9 mouse cellular contexts compared by ENCODE assay signal in the genomic region with DNA sequence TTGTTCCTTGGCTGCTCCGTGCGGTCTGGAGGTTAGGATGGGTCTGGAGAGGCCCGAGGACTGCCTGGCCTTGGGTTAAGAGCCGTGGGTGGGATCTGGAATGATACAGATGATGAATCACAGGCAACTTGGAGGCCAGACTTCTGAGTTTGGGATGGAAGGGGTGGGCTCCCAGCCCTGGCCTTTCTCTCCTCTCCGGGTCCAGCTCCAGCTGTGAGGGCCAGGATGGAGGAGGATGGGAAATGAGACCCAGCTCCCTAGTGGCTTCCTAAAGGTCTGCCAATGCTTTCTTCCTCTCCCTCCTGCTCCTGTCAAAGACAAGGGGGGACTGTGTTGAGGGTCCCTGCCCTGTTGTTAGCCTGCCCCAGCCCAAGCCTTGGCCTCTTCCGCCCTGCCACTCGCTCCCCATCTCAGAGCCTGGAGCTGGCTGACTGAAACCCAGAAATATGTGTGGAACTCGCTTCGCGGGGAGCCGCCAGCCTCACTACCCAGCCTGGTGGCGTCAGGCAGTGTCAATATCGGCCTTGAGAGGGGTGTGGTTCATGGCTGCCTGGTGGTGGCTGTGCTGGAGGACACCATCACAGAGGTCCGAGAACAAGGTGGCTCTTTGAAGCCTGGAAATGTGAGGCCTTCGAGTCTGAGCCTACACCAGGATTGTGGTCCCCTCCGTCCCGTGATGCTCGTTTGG. TPM values are rescaled to one million over a fixed set of nuclear protein-coding genes. Genes with fewer than 3 reads are reported as not detected.
DNase-seq lines count a peak whose midpoint lies in the region; ATAC-seq and TF ChIP-seq lines count a peak whose summit lies in the region.
"Had no signal": no experiment of that assay in that cellular context is flagged by ENCODE, and none has a peak within 500 bp of the region (broad histone marks: within the 10 kb centered on the region; RNA-seq: fewer than 3 reads in every experiment).

No protein-coding gene starts in this region.

- H3K4me3 ChIP-seq in forebrain, embryonic 10.5 days = no peak overlapping the region
- no peak overlapping the region for H3K4me3 ChIP-seq in forebrain, embryonic 16.5 days (replicated peaks; ENCODE audit: low read length)
- peak overlapping the region; percentile 41 for H3K4me3 ChIP-seq in E14TG2a.4 (replicated peaks; ENCODE audit: low read length)
- H3K4me3 ChIP-seq in limb, embryonic 14.5 days (replicated peaks; ENCODE audit: low read length) = no peak overlapping the region; the same call in 1 of the 2 replicates
- H3K4me3 ChIP-seq: megakaryocyte, embryonic 14.5 days had no signal

- no peaks in the 10 kb centered on the region for H3K9me3 ChIP-seq in forebrain, embryonic 10.5 days
- no peaks in the 10 kb centered on the region for H3K9me3 ChIP-seq in forebrain, embryonic 16.5 days (ENCODE audit: control insufficient read depth, low read length)
- no peaks in the 10 kb centered on the region for H3K9me3 ChIP-seq in E14TG2a.4 (ENCODE audit: low read length)
- H3K9me3 ChIP-seq in limb, embryonic 14.5 days (ENCODE audit: control insufficient read depth, low read length) = no peaks in the 10 kb centered on the region
- H3K9me3 ChIP-seq: megakaryocyte, embryonic 14.5 days had no signal

- intact Hi-C loops in gastrocnemius, postnatal 36 days (cut with DNase I) = no loop called here

- peaks cover 5% of the 10 kb centered on the region; the same call in 1 of the 2 replicates for H3K36me3 ChIP-seq in forebrain, embryonic 10.5 days (replicated peaks)
- no peaks in the 10 kb centered on the region for H3K36me3 ChIP-seq in forebrain, embryonic 16.5 days (ENCODE audit: control insufficient read depth, insufficient read depth)
- H3K36me3 ChIP-seq in E14TG2a.4 (ENCODE audit: insufficient read depth, low read length) = peaks cover 34% of the 10 kb centered on the region
- H3K36me3 ChIP-seq in limb, embryonic 14.5 days (ENCODE audit: control insufficient read depth, insufficient read depth, low read length) = no peaks in the 10 kb centered on the region; the same call in 1 of the 2 replicates

- peaks cover 8% of the 10 kb centered on the region for H3K27me3 ChIP-seq in forebrain, embryonic 10.5 days (ENCODE audit: poor library complexity, severe bottlenecking)
- no peaks in the 10 kb centered on the region for H3K27me3 ChIP-seq in forebrain, embryonic 16.5 days (replicated peaks; ENCODE audit: control insufficient read depth, insufficient read depth, low read length)
- no peaks in the 10 kb centered on the region for H3K27me3 ChIP-seq in E14TG2a.4 (ENCODE audit: insufficient read depth, low read length)
- no peaks in the 10 kb centered on the region for H3K27me3 ChIP-seq in limb, embryonic 14.5 days (ENCODE audit: control insufficient read depth, insufficient read depth, low read length)

- DNase-seq in forebrain, embryonic 10.5 days (ENCODE audit: extremely low spot score, low spot score) = no peak
- peak; percentile 48 to 50 for DNase-seq in gastrocnemius, postnatal 36 days
- DNase-seq in limb, embryonic 14.5 days (ENCODE audit: low spot score) = no peak
- no peak for DNase-seq in right cerebral cortex, adult 18-20 months
- no peak for DNase-seq in embryo, embryonic 10.5 days (ENCODE audit: low spot score)
- DNase-seq in right cerebral cortex, adult 2 months (ENCODE audit: low spot score in 2 of 2) = no peak

- H3K9ac ChIP-seq in forebrain, embryonic 16.5 days (replicated peaks; ENCODE audit: low read depth, low read length) = no peak overlapping the region
- H3K9ac ChIP-seq in limb, embryonic 14.5 days (ENCODE audit: low read depth, low read length, severe bottlenecking) = peak overlapping the region; percentile 31; the same call in 1 of the 2 replicates

- TF ChIP-seq POLR2A in limb, embryonic 14.5 days (IDR thresholded peaks at IDR 0.05; ENCODE audit: borderline replicate concordance, extremely low read depth, insufficient read depth, insufficient read length) = no peak

- peaks cover 90% of the 10 kb centered on the region for H3K4me1 ChIP-seq in forebrain, embryonic 10.5 days
- H3K4me1 ChIP-seq in forebrain, embryonic 16.5 days (replicated peaks; ENCODE audit: control insufficient read depth, insufficient read depth, low read length) = peaks cover 16% of the 10 kb centered on the region
- H3K4me1 ChIP-seq in E14TG2a.4 (replicated peaks; ENCODE audit: low read depth, low read length) = peaks cover 99% of the 10 kb centered on the region
- peaks cover 77% of the 10 kb centered on the region for H3K4me1 ChIP-seq in limb, embryonic 14.5 days (ENCODE audit: control insufficient read depth, insufficient read depth, low read length)

- H3K4me2 ChIP-seq in forebrain, embryonic 16.5 days (ENCODE audit: low read length) = no peak overlapping the region
- peak overlapping the region; percentile 25; the same call in 1 of the 2 replicates for H3K4me2 ChIP-seq in limb, embryonic 14.5 days (replicated peaks; ENCODE audit: low read depth, low read length, severe bottlenecking)

- WGBS in forebrain, embryonic 10.5 days = 84% methylated on average over 18 of the region's 18 CpGs
- 82% methylated on average over 18 of the region's 18 CpGs for WGBS in forebrain, embryonic 16.5 days
- 49% methylated on average over 18 of the region's 18 CpGs for WGBS in limb, embryonic 14.5 days

- H3K27ac ChIP-seq in forebrain, embryonic 10.5 days = peak overlapping the region; percentile 63
- H3K27ac ChIP-seq in forebrain, embryonic 16.5 days (ENCODE audit: low read length) = no peak overlapping the region
- peak overlapping the region; percentile 43; the same call in 1 of the 2 replicates for H3K27ac ChIP-seq in limb, embryonic 14.5 days (replicated peaks; ENCODE audit: low read depth, low read length)

- ATAC-seq in forebrain, embryonic 16.5 days = no peak
- ATAC-seq in limb, embryonic 14.5 days (ENCODE audit: low FRiP score, low read depth) = peak; percentile 20; the same call in 1 of the 2 replicates

- no peak for TF ChIP-seq CTCF in E14TG2a.4 (conservative IDR thresholded peaks at IDR 0.05; ENCODE audit: low read length)

RNA-seq across cellular contexts. Expression of a gene that starts 5.3 kb away (rescaled TPM):
- polyA plus RNA-seq in forebrain, embryonic 10.5 days (2016; fragmentation: Nextera tagmentation; extraction: Ambion mirVana) = 15.6 and 17.9 TPM in 2 replicates
- polyA plus RNA-seq in forebrain, embryonic 16.5 days (2015; fragmentation: Nextera tagmentation; extraction: Ambion mirVana) = 3.2 and 4.9 TPM in 2 replicates
- 10 to 100 TPM; 84.4 to 94.7 TPM for total RNA-seq in gastrocnemius, postnatal 36 days (2021)
- 97.4 and 126 TPM in 2 replicates for polyA plus RNA-seq in limb, embryonic 14.5 days (2012; rRNA removed)
- 65.6 and 68.4 TPM in 2 replicates for polyA plus RNA-seq in limb, embryonic 14.5 days (2014; fragmentation: Nextera tagmentation; extraction: Ambion mirVana)

RNA-seq across cellular contexts. Expression of a gene that starts 20.8 kb away (rescaled TPM):
- not detected in 2 replicates for polyA plus RNA-seq in forebrain, embryonic 10.5 days (2016; fragmentation: Nextera tagmentation; extraction: Ambion mirVana)
- polyA plus RNA-seq in forebrain, embryonic 16.5 days (2015; fragmentation: Nextera tagmentation; extraction: Ambion mirVana) = not detected in 2 replicates
- total RNA-seq in gastrocnemius, postnatal 36 days (2021) = not detected
- 0.23 and 0.26 TPM in 2 replicates for polyA plus RNA-seq in limb, embryonic 14.5 days (2012; rRNA removed)
- 0.30 TPM in 1 of 2 replicates, not detected in the other for polyA plus RNA-seq in limb, embryonic 14.5 days (2014; fragmentation: Nextera tagmentation; extraction: Ambion mirVana)

RNA-seq across cellular contexts. Expression of a gene that starts 43.5 kb away (rescaled TPM):
- polyA plus RNA-seq in forebrain, embryonic 10.5 days (2016; fragmentation: Nextera tagmentation; extraction: Ambion mirVana) = not detected in 2 replicates
- polyA plus RNA-seq in forebrain, embryonic 16.5 days (2015; fragmentation: Nextera tagmentation; extraction: Ambion mirVana) = not detected in 2 replicates
- total RNA-seq in gastrocnemius, postnatal 36 days (2021) = not detected
- polyA plus RNA-seq in limb, embryonic 14.5 days (2012; rRNA removed) = 0.29 and 0.55 TPM in 2 replicates
- polyA plus RNA-seq in limb, embryonic 14.5 days (2014; fragmentation: Nextera tagmentation; extraction: Ambion mirVana) = 0.28 TPM in 1 of 2 replicates, not detected in the other

Comparison
In these comparisons a context has a peak if more than half of its experiments do, and no peak if none do; other contexts are left out.
1. DNase-seq: peak in gastrocnemius, postnatal 36 days (2 of 2); none in forebrain, embryonic 10.5 days (single experiment), limb, embryonic 14.5 days (single experiment), right cerebral cortex, adult 18-20 months (single experiment), embryo, embryonic 10.5 days (single experiment) and right cerebral cortex, adult 2 months (0 of 2).